Mouse (Mus musculus) spleen, postnatal 10 days (tissue): ENCODE results near the gene Cd28.

Experiments used
- DNase-seq, 2 experiments: peaks; one replicate each; pipeline ENCODE4 v3.0.0; 2021 to 2022; ENCODE audit warnings: low spot score in 2 of 2

The Cd28 gene

GRCm38 (mm10) chr1:60716567-60716966 is at the start of gene Cd28:
Cd28 (plus strand) TSS chr1:60716800.
- no peak for DNase-seq

GRCm38 (mm10) chr1:60667873-60668616 is 48.6 kb upstream of the Cd28 start:
- no peak for DNase-seq

- DNase-seq, result no peak
These were observed 47.6 kb upstream of the Cd28 start for GRCm38 (mm10) chr1:60669048-60669447.

DNA sequence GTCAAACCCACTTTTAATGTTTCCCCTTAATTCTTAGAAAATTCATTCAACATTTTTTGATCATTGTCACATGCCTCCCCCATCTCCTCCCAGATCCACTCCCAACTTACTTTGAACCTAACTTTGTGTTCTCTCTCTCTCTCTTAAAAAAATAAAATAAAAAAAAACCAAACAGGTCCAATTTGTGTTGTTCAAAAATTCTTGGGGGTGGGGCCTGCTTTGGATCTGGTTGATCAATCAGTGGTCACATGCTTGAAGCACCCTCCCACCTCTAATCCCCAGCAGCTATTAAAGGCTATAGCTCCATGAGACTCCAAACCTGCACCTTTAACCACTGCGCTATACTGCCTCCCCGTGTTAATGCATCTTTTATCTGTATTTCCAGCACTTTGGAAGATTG is 46.9 kb upstream of the Cd28 start:
- no peak for DNase-seq

- no peak for DNase-seq
These were observed 46.4 kb upstream of the Cd28 start for GRCm38 (mm10) chr1:60670172-60670571.

DNA sequence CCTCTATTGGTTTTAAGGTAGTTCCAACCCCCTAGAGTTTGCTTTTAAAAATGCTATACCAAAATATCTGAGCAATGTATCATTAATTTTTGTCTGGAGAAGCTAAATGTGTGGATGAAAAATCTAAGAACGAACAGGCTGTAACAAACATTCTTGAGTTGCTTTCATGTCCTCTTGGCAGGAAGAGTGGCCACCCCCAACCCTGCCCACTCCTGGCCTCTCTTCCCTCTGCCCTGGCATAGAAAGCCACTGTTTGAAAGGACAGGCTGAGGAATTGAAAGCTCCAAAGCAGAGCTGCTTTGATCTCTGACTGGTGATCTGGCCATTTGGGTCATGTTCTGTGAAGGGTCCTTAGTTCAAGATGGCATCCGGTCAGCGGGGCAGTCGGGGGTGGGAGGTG is 32.8 kb upstream of the Cd28 start:
- no peak for DNase-seq

- DNase-seq, result no peak
These were observed 20.3 kb upstream of the Cd28 start for GRCm38 (mm10) chr1:60696115-60696895.

GRCm38 (mm10) chr1:60702641-60703040 is 14.0 kb upstream of the Cd28 start:
- DNase-seq, result no peak

DNA sequence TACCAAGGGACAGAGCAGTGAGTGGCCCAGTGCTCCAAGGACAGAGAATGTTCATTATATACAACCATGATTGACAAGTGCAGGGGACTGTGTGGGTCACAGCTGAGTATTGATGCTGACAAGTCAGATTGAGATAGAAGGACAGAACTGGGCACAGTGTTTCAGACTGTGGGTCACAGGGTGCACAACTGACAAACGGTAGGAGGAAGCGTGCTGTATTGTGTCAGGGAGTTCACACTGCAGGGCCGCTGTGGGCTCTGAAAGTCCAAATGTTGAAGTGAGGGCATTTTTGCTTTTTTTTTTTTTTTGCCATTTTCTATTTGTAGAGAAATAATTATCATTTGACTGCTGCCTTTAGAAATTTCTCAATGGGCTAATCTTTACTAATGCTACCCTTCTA is 3.4 kb upstream of the Cd28 start:
- DNase-seq, result no peak

DNA sequence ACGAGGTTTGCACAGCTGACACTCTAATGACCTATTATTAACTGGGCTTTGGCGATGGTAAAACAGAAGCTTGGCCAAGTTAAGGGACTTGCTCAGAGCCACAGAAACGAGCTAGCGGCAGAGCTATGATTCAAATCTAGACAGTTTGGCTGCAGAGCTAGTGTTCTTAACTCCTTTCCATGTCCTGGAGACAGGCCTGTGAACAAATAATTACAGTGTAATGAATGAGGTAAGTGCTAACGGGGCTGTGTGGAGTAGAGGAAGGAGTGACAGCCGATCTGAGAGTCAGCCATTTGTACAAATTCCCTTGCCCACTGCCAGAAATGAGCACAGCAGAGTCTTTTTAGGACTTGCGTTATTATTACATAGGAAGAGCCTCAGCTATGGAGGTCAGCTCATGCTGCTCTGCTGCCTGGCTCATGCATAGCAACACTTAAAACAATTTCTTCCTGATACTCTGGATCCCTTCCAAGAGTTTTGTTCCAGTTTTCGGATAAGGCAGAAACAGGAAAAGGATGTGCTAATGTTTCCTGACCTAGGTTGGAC is 876 bp upstream of the Cd28 start:
- DNase-seq, result no peak

GRCm38 (mm10) chr1:60718580-60718979 is 2.0 kb downstream of the Cd28 start:
- no peak for DNase-seq

DNA sequence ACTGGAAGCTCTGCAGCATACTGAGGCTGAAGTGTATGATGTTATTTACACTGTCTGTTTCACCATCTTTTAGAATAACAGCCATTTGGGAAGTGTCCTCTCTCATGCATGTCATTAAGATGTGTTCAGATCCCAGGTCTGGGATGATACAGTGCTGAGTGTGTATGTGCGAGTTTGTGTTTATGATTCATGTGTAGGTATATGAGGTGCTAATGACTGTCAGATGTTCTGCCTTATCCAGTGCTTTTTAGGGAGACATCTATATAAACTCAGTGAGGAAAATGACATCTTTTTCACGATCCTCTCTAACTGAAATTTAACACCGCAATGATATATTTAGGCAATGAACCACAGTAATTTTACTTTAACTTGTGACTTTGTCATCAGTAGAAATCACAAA is 7.0 kb downstream of the Cd28 start:
- DNase-seq, result no peak

- no peak for DNase-seq
These were observed 15.3 kb downstream of the Cd28 start for GRCm38 (mm10) chr1:60731940-60732339.

- no peak for DNase-seq
These were observed 18.7 kb downstream of the Cd28 start for GRCm38 (mm10) chr1:60735072-60735907.

GRCm38 (mm10) chr1:60735908-60736280 is 19.3 kb downstream of the Cd28 start:
- DNase-seq, result no peak

- no peak for DNase-seq
These were observed 27.7 kb downstream of the Cd28 start for GRCm38 (mm10) chr1:60744266-60744665.

- no peak for DNase-seq
These were observed 29.1 kb downstream of the Cd28 start for GRCm38 (mm10) chr1:60745664-60746063.

DNA sequence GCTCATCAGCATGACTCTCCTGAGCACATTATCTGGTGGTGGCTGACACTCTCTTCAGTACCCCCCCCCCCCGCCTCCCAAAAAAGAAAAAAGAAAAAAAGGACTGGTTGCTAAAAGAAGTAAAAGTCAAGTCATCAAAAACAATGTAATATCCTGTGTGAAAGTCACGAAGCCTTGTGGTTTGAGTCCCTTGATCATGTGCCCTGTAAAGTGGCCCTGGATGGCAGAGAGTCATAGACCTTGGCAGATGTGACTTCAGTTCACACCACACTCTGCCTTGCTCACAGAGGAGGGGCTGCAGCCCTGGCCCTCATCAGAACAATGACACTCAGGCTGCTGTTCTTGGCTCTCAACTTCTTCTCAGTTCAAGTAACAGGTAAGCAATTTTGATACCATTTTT is 29.6 kb downstream of the Cd28 start:
- DNase-seq, result peak in 1 of 2 experiments; percentile 27

- DNase-seq, result no peak
These were observed 30.3 kb downstream of the Cd28 start for GRCm38 (mm10) chr1:60746856-60747255.

- no peak for DNase-seq
These were observed 31.7 kb downstream of the Cd28 start for GRCm38 (mm10) chr1:60748286-60748685.

DNA sequence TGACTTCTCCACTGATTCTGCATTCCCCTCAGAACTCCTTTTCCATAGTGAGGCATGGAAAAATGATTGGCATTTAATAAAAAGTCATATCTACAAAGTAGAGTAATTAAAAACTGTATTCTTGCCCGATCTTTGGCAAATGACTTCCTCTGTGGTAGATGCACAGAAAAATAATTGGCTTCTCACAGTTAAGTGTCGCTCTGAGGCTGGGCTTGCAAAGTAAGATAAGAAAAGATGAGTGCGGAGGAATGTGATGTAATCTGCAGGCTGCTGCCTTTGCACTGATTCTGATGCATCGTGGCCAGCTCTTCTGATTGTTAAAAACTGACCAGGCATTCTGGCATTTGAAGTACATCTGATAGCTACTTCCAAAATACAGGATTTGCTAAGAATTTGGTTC is 32.3 kb downstream of the Cd28 start:
- DNase-seq, result no peak

DNA sequence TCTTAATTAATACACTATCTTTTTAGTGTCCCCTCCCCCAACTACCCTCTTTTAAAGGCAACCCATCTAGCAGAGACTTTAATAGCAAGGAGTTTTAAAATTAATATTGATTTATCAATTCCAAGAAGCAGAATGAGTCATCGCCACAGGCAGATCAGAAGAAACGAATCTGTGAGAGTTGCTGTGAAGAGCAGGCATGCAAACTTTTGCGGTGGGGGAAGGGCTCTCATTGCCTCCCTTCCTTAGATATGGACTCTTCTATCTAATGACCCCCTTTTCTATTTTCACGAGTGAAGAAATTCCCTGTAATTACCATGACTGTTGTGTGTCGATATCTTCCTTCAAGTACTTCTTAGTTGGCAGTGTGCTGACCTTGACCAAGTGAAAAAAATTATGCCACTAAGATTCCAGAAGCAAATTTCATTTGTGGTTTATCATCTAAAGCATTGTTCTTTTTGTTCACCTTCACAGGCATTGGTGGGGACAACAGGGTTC is 32.8 kb downstream of the Cd28 start:
- DNase-seq, result no peak
